Mouse (Mus musculus): ENCODE measurements around the gene Enthd1.
A peak's percentile ranks its signal among the peaks of the same experiment; 100 is the strongest.
"Not testable (repeated sequence)": the region's sequence is repeated elsewhere in the genome, so short reads cannot be mapped to it uniquely, and the experiment has no call there.

Enthd1 gene

DNA sequence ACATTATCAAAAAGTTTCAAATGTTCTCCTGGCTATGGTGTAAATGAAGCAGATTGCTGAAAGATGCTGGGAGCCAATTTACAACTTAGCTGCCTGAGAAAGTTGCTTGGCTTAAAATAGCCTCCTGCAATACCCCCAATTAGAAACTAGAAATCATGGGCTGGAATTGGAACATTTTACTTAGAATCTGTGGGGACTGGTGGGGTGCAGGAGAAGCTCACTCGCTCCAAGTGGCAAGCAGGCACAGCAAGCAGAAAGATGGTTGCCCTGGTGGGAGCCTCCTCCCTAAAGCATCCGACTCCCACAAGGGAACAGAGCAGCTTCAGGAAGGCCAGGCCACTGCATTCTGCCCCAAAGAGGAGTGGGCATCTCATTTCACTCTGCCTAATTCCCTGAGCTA lies 28.9 kb downstream of the Enthd1 start:
- no peak for DNase-seq

DNA sequence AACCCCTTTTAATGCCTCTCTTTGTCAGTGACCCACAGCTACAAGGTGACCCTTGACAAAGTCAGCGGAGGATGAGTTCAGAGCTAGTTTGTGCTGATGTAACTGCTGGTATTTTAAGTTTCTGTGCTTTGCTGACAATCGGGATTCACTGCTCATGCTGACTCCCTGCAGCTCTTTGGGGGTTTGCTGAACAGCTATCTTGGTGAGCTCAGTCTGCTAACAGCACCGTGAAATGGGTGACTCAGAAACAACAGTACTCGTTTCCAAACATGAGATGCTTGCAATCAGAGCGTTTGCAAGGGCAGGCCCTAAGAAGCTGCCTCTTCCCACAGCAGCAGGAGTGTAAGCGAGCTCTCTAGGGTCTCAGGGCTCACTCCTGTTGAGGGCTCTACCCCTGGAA lies 31.7 kb downstream of the Enthd1 start:
- no peak for DNase-seq

DNA sequence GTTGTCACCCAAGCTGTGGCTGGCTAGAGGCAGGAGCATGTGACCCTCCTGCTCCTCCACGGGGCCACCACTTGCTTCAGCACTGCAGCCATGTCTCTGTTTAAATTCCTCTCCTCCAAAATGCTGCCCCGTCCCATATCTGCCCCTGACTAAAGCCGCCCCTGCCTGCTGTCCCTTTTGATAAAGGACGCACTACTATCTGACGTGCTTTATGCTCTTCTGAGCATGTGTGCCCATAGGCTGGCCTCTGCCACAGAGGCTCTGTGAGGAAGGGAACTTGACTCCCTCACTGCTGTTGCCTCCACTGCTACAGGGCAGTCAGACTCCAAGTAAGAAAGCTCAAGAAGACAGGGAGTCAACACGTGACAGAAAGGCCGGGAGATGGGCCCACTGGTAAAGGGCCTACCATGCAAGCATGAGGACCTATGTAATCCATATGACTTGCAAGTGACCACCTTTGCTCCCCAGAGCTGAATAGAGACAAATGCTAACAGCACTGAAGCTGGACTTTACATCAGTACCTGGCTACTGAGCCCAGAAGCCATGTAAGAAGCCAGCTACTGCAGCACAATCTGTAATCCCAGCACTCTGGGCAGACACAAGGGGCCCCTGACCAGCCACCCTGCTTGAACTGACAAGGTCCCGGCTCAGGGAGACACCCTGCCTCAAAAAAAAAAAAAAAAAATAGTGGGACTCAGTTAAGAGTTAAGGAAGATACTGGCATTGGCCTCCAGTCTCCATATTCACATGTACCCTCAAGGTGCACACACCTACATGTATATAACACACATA lies 32.5 kb downstream of the Enthd1 start:
- no peak for DNase-seq

DNA sequence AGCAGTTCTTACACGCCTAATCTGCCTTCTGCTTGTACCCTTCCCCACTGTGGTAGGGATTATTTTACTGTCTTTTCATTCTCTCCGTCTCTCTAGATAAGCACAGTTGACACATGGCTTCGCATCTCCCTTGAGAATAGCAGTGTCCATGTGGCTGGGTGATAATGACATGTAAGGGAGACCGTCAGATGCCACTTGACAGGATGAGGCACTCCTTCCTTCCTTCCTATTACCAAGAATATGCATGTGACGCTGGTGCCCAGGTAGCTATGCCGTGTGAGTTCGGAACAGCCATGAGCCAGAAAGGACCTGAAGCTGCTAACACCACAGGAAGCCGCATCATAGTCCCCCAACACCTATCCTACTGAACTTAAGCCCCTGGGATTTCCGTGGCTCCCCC lies 33.9 kb downstream of the Enthd1 start:
- DNase-seq = no peak

DNA sequence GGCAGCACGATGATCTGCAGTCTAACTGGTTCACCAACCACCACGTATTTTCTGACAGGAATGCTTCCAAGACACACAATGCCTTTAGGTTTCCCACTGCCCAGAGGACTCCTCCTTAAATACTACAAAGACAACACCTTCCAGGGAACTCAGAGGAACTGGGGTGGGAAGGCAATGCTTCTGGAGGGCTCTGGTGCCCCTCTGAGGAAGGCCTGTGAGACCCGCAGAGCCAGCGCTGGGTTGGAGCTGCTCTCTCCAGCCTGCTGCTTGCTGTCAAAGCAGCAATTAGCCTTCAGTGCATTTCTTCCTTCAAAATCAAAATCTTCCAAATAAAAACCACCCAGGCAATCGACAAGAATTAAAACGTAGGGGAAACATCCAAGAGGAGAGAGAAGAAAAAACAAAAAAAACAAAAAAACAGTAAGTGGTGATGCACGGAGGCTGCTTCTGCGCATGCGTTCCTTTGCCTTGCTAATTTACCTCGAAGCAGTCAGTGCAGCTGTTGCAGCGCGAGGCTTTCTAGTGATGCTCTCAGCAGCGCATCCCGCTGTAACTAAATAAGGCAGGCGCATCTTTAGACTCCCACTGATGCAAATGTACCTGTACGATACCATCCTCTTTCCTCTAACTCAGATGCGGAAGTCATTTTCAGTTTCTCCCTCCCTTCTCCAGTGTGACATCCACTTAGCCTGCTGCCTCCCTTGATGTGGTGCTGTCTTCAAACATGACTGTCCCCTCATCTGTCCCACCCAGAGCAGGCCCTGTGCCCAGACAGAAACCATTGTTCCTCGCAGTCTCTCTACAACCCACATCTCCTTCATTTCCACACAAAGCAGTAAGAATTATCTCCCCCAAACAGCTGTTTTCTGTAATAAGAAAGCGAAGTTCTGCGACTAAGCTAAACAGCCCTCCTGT lies 34.7 kb downstream of the Enthd1 start:
- peak in 1 of 2 experiments; percentile 36 for DNase-seq

DNA sequence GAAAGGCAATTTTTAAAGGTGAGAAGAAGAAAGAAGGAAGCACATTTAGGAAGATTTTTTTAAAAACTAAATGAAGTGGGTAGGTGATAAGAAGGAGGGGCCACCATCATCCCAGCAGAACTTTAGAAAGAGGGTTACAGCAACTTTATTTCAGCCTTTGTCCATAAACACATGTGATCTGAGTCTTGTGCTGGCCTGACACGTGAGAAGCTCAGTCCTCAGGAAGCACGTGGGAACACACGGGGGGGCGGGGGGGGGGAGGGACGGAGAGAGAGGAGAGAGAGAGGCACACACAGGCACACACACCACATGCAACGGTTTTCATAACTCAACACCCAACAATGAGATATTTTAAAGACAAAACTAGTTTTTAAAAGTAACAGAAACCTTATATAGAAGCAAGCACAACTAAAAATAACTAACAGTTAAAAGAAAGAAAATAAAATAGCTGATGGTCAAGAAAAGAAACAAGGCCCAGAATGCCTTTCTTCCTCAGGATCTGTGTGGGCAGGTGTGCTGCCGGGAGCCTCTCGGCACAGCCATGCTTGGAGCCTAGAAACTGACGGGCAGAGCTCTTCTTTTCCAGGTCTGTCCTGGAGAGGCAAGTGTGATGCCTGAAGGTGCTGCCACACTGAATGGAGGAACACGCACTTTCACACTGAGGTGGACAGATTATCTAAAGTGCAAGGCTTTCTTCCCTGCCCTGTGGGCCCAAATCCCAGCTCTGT lies 43.1 kb downstream of the Enthd1 start:
- no peak for DNase-seq

DNA sequence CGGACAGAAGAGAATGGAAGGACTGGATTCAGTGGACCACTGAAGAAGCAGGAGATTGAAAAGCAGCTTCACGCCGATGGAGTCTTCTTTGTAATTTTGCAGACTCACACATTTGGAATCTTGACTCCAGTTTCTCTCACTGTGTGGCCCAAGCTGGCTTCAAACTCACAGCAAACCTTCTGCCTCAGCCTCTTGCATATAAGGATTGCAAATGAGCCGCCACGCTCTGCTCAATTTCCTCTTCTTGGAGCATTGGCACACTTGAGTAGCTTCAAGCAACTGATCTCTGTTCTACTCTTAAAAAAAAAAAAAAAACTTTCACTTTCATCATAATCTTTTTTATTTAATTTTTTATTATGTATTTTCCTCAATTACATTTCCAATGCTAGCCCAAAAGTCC lies 45.0 kb downstream of the Enthd1 start:
- DNase-seq = no peak

DNA sequence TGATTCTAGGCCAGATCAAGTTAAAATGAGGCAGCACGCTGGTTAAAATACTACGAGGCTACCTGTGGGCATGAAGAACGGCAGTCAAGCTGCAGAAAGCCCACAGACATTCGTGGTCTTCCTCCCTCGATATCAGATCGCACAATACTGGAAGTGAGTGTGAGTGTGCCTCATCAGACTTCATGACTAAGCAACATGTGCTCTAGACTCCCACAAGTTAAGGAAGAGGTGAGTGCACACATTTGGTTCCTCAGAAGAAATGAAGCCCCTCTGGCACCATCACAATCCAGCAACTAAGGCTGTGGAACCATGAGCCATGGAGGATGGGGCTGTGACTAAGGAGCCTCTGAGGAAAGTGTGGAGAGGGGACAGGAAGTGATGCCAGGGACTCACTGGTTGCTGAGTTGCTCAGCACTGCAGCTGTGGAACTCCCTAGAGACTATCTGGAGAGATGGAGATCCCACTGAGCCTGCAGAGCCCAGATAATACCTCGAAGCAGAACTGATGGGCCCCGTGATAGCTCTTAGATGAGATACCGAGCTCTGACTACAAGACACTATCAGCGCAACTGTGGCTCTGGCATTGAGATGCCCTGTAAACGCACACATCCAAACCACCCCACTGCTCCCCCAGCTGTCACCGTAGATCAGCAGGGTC lies 46.3 kb downstream of the Enthd1 start:
- DNase-seq = no peak

DNA sequence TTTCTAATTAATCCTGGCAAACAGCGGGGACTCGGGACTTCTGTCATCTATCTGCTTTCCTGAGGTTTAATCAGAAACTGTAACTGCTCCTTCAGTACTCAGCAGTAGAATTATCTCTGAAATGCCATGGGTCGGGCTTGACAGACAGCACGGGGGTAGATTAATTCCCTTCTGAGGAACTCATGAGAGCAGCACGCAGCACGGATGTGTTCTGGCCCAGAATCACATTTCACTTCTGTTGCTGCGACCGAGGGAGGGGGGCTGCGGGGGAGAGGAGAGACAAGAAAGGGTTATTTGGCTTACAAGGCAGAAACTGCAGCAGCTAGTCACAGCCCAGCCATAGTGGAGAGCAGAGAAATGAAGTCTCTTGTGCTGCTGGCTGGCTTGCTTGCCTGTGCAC lies 47.0 kb downstream of the Enthd1 start:
- peak; percentile 63 to 72 for DNase-seq

DNA sequence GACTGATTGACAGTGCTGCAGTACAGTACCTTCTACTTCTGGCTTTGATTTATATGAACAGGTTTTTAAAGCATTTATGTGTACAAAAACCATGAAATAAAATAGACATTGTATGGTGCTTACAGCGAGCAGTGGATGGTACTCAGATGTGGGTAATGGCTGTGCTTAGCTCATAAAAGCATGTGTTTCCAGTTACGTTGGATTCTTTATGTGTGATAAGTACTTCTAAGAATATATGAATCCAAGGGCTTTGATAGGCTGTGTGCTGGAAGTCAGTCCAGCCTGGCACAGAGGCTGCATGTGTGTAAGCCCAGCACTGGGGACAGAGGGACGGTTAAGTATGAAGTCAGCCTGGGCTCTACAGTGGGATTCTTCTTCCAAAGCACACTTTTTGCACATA lies 48.4 kb downstream of the Enthd1 start:
- no peak for DNase-seq

DNA sequence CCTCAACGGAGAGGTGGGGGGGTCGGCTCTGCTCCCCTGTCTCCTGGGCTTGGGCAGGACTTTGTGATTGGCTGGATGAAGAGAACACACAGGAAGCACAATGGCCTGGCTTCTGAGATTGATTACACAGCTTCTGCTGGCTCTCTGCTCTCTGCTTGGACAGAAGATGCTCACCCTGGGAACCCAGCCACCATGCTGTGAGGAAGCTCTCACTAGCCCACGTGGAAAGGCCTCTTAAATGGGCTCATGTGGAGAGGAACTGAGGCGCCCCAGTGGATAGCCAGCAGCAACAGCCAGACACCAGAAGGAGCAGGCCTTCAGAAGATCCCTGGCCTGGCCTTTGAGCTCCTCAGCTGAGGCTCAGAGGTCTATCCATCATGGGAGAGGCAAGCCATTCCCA lies 59.9 kb downstream of the Enthd1 start:
- no peak for DNase-seq

DNA sequence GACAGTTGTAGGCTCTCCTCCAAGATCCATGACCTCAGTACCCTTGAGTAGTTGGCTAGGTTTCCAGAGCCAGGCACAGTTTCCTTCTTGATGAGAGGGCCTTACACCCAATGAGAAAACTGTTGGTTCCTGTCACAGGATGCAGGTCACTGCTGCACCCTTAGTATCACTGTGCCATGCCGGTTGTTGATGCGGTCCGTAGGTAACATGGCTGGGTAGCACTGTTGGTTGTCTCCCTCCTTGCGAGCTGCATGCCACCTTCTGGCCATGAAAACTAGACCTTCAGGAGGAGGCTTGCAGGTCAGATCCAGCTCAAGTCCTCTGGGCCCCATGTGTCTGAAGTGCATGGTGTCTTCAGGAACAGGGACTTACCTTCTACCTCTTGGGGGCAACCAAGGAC lies 61.8 kb downstream of the Enthd1 start:
- not testable (repeated sequence) for DNase-seq

DNA sequence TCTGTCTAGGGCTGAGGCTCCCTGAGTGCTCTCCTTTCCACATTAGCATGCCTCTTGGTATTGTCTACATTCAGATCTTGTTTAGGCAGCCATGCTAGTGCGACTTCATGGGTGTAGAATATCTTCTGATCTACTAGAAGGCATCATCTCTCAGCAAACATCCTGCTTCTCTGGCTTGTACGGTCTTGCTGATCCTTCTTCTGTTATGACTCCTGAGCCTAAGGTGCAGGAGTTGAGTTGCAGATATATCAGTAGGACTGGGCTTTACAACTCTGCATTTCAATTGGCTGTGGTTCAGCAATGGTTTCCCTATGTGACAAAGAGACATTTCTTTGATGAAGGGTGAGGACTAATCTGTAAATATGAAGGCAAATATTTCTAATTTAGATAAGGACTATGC lies 62.2 kb downstream of the Enthd1 start:
- DNase-seq = no peak

DNA sequence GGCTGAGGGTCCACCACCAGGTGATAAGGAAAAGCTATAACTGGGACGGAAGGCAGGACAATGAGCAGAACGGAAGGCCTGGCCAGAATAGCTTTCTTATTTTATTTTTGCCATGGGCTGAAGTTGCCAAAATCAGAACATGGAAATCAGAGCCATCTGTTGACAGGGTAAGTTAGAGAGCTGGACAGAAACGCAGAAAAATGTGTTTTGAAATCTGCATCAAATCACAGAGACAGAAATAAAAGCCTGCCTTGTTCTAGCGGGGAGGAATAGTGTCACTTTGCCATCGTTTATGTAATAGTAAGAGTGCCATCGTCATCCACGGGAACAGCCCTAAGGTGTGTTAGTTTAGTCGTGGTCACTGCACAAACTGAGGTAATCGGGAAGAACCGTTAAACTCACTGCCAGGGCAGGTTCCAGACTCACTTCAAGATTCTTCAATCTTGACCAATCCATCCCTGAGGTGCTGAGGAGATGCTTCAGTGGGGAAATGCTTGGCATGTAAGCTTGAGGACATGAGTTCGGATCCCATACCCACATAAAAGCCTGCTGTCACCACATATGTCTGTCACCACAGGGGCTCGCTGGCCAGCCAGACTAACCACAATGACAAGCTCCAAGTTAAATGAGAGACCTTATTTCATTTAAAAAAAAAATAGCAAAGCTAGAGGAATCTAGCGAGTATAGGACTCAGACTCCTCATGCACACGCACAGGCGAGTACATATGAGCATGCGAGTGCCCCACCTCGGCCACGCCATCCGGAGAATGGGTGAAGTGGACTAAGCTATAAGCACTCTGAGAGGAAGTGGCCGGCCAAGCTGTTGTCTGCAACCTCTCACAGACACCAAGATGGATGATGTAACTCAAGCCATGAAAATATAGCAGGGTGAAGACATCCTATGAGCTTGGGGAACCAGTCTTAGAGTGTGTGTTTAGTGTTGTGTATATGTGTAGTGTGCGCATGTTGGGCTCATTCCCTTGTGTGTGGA lies 63.6 kb downstream of the Enthd1 start:
- no peak for DNase-seq

DNA sequence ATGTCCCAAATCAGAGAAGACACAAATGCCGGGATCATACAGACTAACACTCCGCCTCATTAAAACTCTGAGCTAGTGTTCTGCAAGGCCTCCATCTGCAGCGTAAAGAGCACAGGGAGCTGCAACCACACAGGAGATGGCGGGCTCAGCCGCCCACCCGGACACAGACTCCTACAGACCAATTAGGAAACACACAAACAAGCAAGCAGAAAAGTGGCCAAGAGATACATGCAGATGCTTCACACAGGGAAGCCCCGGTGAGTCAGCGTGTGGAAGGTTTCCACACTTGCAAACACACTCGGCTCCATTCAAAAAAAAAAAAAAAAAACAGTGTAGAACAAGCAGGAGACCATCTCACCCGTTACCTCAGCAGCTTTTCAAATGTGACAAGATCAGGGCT lies 64.5 kb downstream of the Enthd1 start:
- DNase-seq = no peak

DNA sequence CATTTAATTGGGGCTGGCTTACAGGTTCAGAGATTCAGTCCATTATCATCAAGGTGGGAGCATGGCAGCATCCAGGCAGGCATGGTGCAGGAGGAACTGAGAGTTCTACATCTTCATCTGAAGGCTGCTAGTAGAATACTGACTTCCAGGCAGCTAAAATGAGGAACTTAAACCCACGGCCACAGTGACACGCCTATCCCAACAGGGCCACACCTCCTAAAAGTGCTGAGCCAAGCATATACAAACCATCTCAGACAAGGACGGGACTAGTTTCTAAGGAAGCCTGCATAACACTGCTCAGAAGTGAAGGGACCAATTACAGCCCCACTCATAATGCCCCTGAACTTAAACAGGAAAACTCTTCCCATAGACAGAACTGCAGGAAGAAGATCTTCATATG lies 67.2 kb downstream of the Enthd1 start:
- not testable (repeated sequence) for DNase-seq

DNA sequence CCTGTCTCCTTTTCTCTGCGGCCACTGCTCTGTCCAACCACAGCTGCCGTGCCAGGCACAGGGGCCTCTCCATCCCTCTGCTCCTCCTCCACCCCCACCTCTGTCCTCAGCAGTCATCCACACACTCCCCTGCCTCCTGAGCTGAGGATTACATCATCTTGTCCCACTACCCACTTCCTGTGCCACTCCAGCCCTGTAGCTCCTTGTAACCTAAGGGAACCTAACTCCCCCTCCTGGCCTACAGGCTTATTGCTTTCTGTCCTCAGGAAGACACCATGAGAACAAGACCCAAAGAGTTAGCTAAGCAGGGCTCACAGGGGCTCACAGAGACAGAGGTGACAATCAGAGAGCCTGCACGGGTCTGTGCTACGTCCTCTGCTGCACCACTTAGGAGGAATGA lies 73.5 kb downstream of the Enthd1 start:
- no peak for DNase-seq

DNA sequence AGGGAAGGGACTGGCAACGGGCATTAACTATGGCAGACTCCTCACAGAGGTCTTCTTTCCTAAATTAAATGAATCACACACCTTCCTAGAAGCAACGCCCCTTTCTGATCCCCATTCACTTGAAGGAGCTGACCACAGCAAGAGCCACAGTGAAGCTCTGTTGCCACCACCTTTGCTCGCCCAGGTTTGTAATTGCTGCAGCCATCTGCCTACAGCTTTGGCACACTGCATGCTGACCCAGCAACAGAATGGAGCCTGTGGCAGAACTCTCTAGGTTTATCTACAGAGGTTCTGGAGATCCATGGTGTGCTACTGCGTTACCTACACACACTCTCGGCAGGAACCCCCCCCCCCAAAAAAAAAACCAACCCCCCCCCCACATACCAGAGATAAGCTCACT lies 74.8 kb downstream of the Enthd1 start:
- no peak for DNase-seq

DNA sequence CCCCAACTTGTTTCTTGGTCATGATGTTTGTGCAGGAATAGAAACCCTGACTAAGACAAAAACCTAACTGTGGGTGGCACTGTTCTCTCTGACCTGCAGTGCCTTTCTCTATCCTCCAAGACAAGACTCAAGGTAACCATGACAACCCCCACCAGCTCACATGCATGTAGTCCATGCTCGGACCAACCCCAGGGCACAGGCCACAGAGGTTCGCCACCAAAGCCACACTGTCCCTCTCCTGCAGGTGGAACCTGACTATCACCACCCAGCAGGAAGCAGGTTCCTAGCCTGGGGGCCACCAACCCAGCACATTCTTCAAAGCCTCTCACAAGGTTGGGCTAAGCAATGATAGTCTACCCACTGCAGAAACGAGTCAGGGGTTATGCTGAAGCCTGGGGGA lies 76.3 kb downstream of the Enthd1 start:
- no peak for DNase-seq

DNA sequence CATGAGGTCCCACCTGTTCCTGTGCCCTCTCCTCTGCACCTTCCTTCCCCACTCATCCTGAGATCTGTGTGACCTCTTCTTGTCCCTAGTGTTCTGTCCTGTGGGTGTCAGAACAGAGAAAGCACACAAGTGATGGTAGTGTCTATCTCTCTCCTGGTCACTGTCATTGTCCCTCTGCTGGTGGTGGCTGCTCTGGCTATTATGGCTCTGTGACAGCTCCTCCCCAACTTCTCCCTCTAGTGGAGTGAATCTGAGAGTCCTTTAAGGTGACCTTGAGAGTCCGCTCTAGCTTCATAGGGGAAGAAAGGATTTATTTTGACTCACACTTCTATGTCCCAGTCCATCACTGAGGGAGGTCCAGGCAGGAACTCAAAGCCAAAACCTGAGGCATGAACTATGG lies 79.4 kb downstream of the Enthd1 start:
- no peak for DNase-seq

DNA sequence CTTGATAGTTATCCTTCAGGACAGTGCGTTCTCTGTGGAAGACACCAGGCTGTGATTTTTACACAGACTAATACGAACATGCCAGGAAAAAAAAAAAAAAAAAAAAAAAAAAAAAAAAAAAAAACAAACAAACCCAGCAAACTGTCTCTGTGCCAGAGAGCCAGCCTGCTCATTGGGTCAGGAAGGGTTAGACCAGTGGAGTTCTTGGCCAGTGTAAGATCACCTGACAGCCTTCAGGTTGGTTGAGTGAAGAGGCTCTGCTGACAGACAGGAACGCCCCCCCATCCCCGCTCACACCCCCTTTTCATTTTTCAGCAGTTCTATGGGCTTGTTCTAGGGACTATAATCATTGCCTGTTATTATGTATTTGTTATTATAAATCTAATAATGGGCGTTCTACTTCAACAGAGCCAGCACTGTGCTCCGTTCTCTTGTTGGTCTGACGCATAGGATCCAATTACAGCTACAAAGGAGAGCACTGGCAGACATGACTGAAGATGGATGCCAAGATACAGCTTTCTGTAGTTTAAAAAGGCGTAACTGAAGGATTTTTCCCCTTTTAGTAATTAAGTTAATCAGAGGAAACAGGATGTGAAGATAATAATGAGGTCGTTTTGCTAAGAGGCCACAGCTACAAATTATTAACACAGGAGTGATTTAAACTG lies 81.8 kb downstream of the Enthd1 start:
- DNase-seq = no peak
